21 mouse cellular contexts compared by ENCODE assay signal in the genomic region with DNA sequence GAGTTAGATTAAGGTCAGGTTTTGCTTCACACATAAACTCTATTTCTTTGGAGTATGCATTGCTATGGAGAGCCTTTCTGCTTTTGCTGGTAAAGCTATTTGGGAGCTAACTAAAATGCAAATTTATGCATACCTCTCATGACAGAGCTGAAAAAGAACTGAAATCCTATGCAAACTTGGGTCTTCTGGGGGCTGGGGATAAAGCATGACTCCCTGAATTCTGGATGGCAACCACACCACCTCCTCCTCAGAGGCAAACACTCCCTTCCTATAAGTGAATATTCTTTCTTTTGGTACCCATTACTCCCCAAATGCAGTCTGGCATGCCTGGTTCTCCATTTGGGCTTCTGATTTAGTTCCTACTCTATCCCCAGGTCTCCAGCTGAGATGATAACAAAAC.
DNase-seq lines count a peak whose midpoint lies in the region; TF ChIP-seq lines count a peak whose summit lies in the region.
"Had no signal": no experiment of that assay in that cellular context is flagged by ENCODE, and none has a peak within 500 bp of the region (broad histone marks: within the 10 kb centered on the region; RNA-seq: fewer than 3 reads in every experiment).

No protein-coding gene starts in this region.

- TF ChIP-seq POLR2A in brain, embryonic 14.5 days (IDR thresholded peaks at IDR 0.05; ENCODE audit: borderline replicate concordance, extremely low read depth, insufficient read depth, insufficient read length, poor library complexity, severe bottlenecking): no peak

- DNase-seq in left cerebral cortex, adult 2 months (ENCODE audit: extremely low spot score in 1 of 2, low spot score in 2 of 2): peak in 1 of 2 experiments; percentile 12
- DNase-seq in left cerebral cortex, adult 11 months (ENCODE audit: low spot score): no peak
- DNase-seq in brain, embryonic 14.5 days (ENCODE audit: low read depth): peak; percentile 22
- peak; percentile 8 to 13 for DNase-seq in frontal cortex, postnatal 10 days (ENCODE audit: low spot score in 2 of 2)
- DNase-seq in right cerebral cortex, postnatal 25 days: peak; percentile 22
- DNase-seq in cerebellum, adult 9-10 months: no peak
- no peak for DNase-seq in natural killer cell, adult 2 months (ENCODE audit: low spot score in 2 of 2)
- DNase-seq: B cell, adult 2 months; cerebellum, postnatal 10 days; heart, postnatal 4 days; kidney, adult 18-20 months; layer of hippocampus, adult 9-11 months; liver, embryonic 13.5 days; lung, adult 2 months; lung, postnatal 14 days; retina, postnatal 1 day; spleen, adult 18-20 months; thymus, postnatal 14 days had no signal

- TF ChIP-seq CTCF in left cerebral cortex, adult 2 months (IDR thresholded peaks at IDR 0.05): no peak
- TF ChIP-seq CTCF in brain, embryonic 14.5 days (IDR thresholded peaks at IDR 0.05; ENCODE audit: borderline replicate concordance, extremely low read depth, insufficient read depth, insufficient read length): no peak

- intact Hi-C loops in left cerebral cortex, adult 2 months (cut with DNase I): no loop called here

- H3K4me3 ChIP-seq in left cerebral cortex, adult 2 months: no peak overlapping the region
- H3K4me3 ChIP-seq: liver, embryonic 13.5 days; midbrain, embryonic 13.5 days; neural tube, embryonic 13.5 days had no signal

- peak overlapping the region; percentile 64 for H3K27ac ChIP-seq in left cerebral cortex, adult 2 months
- H3K27ac ChIP-seq: hindbrain, embryonic 14.5 days; liver, embryonic 13.5 days; midbrain, embryonic 13.5 days; neural tube, embryonic 13.5 days had no signal

Comparison
In these comparisons a context has a peak if more than half of its experiments do, and no peak if none do; other contexts are left out.
1. DNase-seq: peak in brain, embryonic 14.5 days (single experiment), frontal cortex, postnatal 10 days (2 of 2) and right cerebral cortex, postnatal 25 days (single experiment); none in left cerebral cortex, adult 11 months (single experiment), cerebellum, adult 9-10 months (single experiment) and natural killer cell, adult 2 months (0 of 2).